In genomic region chr12:90059786-90060185, GRCm38 (mm10) we compare ENCODE assay signal across 19 mouse cellular contexts.
DNase-seq lines count a peak whose midpoint lies in the region.
"Had no signal": no experiment of that assay in that cellular context is flagged by ENCODE, and none has a peak within 500 bp of the region (broad histone marks: within the 10 kb centered on the region; RNA-seq: fewer than 3 reads in every experiment).

No protein-coding gene starts in this region.

- DNase-seq in frontal cortex, adult 2 months (ENCODE audit: extremely low spot score in 1 of 2, low spot score in 1 of 2), result peak; percentile 34 to 53
- DNase-seq in frontal cortex, postnatal 25 days (ENCODE audit: low spot score in 2 of 2), result no peak
- DNase-seq in layer of hippocampus, adult 9-11 months, result peak; percentile 50
- no peak for DNase-seq in layer of hippocampus, adult 9-10 months (ENCODE audit: low spot score)
- DNase-seq in right cerebral cortex, adult 18-20 months, result peak; percentile 30
- no peak for DNase-seq in right cerebral cortex, postnatal 14 days
- no peak for DNase-seq in gastrocnemius, postnatal 10 days
- DNase-seq: adrenal gland, adult 8-10 months; cerebellum, adult 8-10 months; cerebellum, postnatal 25 days; gastrocnemius, postnatal 36 days; heart, adult 18-20 months; heart, postnatal 36 days; kidney, adult 2 months; kidney, postnatal 36 days; lung, embryonic 14.5 days; lung, postnatal 14 days; thymus, adult 18-20 months; thymus, postnatal 25 days had no signal

Comparison
In these comparisons a context has a peak if more than half of its experiments do, and no peak if none do; other contexts are left out.
1. DNase-seq: peak in frontal cortex, adult 2 months (2 of 2), layer of hippocampus, adult 9-11 months (single experiment) and right cerebral cortex, adult 18-20 months (single experiment); none in frontal cortex, postnatal 25 days (0 of 2), layer of hippocampus, adult 9-10 months (single experiment), right cerebral cortex, postnatal 14 days (single experiment) and gastrocnemius, postnatal 10 days (single experiment).